Mouse (Mus musculus) midbrain, embryonic 14.5 days (tissue): ENCODE results near the gene Wipf1. TPM values are rescaled to one million over a fixed set of nuclear protein-coding genes. Genes with fewer than 3 reads are reported as not detected.

Experiments
- ATAC-seq: fragments of 200-750 bp; cut with Nextera tagmentation; 2 replicates; pipeline ENCODE4 v1.8.0; 2017; ENCODE audit warnings: moderate number of reproducible peaks, moderate library complexity; ENCODE audit not compliant: low FRiP score, low TSS enrichment
- DNase-seq: peaks from one replicate; pipeline ENCODE4 v3.0.0-alpha.2; 2015
- H3K27ac ChIP-seq: fragments of 300-500 bp; sonication (generic); replicated peaks from 2 replicates; pipeline ENCODE4 v1.5.1; 2014; ENCODE audit warnings: mild to moderate bottlenecking, low read depth, low read length, moderate library complexity
- H3K27me3 ChIP-seq: fragments of 300-500 bp; sonication (generic); 2 replicates; pipeline ENCODE4 v1.6.1; 2014; ENCODE audit warnings: low read length, control low read depth, mixed read lengths; ENCODE audit not compliant: control insufficient read depth, insufficient read depth
- H3K36me3 ChIP-seq: fragments of 300-500 bp; sonication (generic); 2 replicates; pipeline ENCODE4 v1.6.1; 2014; ENCODE audit warnings: low read length, control low read depth; ENCODE audit not compliant: control insufficient read depth, insufficient read depth
- H3K4me1 ChIP-seq: fragments of 300-500 bp; sonication (generic); 2 replicates; pipeline ENCODE4 v1.6.1; 2014; ENCODE audit warnings: mild to moderate bottlenecking, antibody characterized with exemption, low read length, control low read depth; ENCODE audit not compliant: control insufficient read depth, insufficient read depth
- H3K4me2 ChIP-seq: fragments of 300-500 bp; sonication (generic); 2 replicates; pipeline ENCODE4 v1.6.1; 2014; ENCODE audit warnings: mild to moderate bottlenecking, low read length, moderate library complexity
- H3K4me3 ChIP-seq: fragments of 300-500 bp; sonication (generic); replicated peaks from 2 replicates; pipeline ENCODE4 v1.5.1; 2014; ENCODE audit warnings: low read depth, low read length
- H3K9ac ChIP-seq: fragments of 300-500 bp; sonication (generic); replicated peaks from 2 replicates; pipeline ENCODE4 v1.6.1; 2014; ENCODE audit warnings: mild to moderate bottlenecking, low read length, moderate library complexity
- H3K9me3 ChIP-seq: fragments of 300-500 bp; sonication (generic); 2 replicates; pipeline ENCODE4 v1.6.1; 2016; ENCODE audit warnings: low read length, control low read depth, mixed read lengths; ENCODE audit not compliant: control insufficient read depth
- WGBS: fragments of 180-500 bp; shearing (Covaris S2); extraction: QIAGEN DNeasy Blood & Tissue Kit; methylation state at CpG from one replicate; pipeline ENCODE4 v1.1.7; 2014; 5-methylcytosine and 5-hydroxymethylcytosine counted together
- polyA plus RNA-seq: library from polyadenylated mRNA; unstranded; fragments of >200 nt; fragmentation: Nextera tagmentation; extraction: Ambion mirVana; gene quantifications from 2 replicates; pipeline ENCODE4 v1.2.1, GENCODE M21; 2014

Wipf1 gene
- polyA plus RNA-seq, 1 experiment from 2014 or later: 2.8 TPM

- WGBS: 90% methylated on average over 3 of the region's 3 CpGs
- no peak overlapping the region for H3K4me3 ChIP-seq
- no peak overlapping the region for H3K4me2 ChIP-seq
- H3K9ac ChIP-seq: no peak overlapping the region
- H3K27ac ChIP-seq: no peak overlapping the region
- DNase-seq: no peak
- H3K36me3 ChIP-seq: no peaks in the 10 kb centered on the region
- H3K4me1 ChIP-seq: no peaks in the 10 kb centered on the region
- no peaks in the 10 kb centered on the region for H3K27me3 ChIP-seq
- no peak for ATAC-seq
- no peaks in the 10 kb centered on the region for H3K9me3 ChIP-seq
Measured at GRCm38 (mm10) chr2:73394476-73394875, 135.1 kb downstream of the Wipf1 start.

GRCm38 (mm10) chr2:73392772-73393171 is 136.8 kb downstream of the Wipf1 start:
- ATAC-seq (no peak), DNase-seq (no peak)
- Histone ChIP-seq H3K9me3 (no peaks in the 10 kb centered on the region), H3K27me3 (no peaks in the 10 kb centered on the region), H3K9ac (no peak overlapping the region), H3K4me3 (no peak overlapping the region), H3K4me1 (no peaks in the 10 kb centered on the region), H3K27ac (no peak overlapping the region), H3K36me3 (no peaks in the 10 kb centered on the region), H3K4me2 (no peak overlapping the region)
- 85% methylated on average over 2 of the region's 2 CpGs for WGBS

- Histone ChIP-seq H3K27me3 (no peaks in the 10 kb centered on the region), H3K36me3 (no peaks in the 10 kb centered on the region), H3K27ac (no peak overlapping the region), H3K9ac (no peak overlapping the region), H3K4me2 (no peak overlapping the region), H3K4me3 (no peak overlapping the region), H3K9me3 (no peaks in the 10 kb centered on the region), H3K4me1 (no peaks in the 10 kb centered on the region)
- ATAC-seq (no peak), DNase-seq (no peak)
- 92% methylated on average over 3 of the region's 3 CpGs for WGBS
Measured at GRCm38 (mm10) chr2:73389951-73390350, 139.6 kb downstream of the Wipf1 start.

GRCm38 (mm10) chr2:73387806-73388205 is 141.7 kb downstream of the Wipf1 start:
- Histone ChIP-seq H3K4me3 (no peak overlapping the region), H3K27me3 (no peaks in the 10 kb centered on the region), H3K27ac (no peak overlapping the region), H3K9me3 (no peaks in the 10 kb centered on the region), H3K36me3 (no peaks in the 10 kb centered on the region), H3K4me2 (no peak overlapping the region), H3K9ac (no peak overlapping the region), H3K4me1 (no peaks in the 10 kb centered on the region)
- ATAC-seq: no peak
- 93% methylated on average over 1 of the region's 1 CpGs for WGBS
- DNase-seq: no peak

- 1% methylated on average over 44 of the region's 44 CpGs for WGBS
- Histone ChIP-seq H3K4me3 (peak within 1 kb of the TSS; percentile 62), H3K27ac (peak within 1 kb of the TSS; percentile 83), H3K27me3 (no peaks in the 10 kb centered on the region), H3K9ac (peak within 1 kb of the TSS; percentile 64), H3K9me3 (no peaks in the 10 kb centered on the region), H3K4me1 (no peaks in the 10 kb centered on the region), H3K36me3 (no peaks in the 10 kb centered on the region), H3K4me2 (peak within 1 kb of the TSS; percentile 90)
- ATAC-seq (peak; percentile 99), DNase-seq (peak; percentile 98)
Measured at GRCm38 (mm10) chr2:73386356-73387046, 143.0 kb downstream of the Wipf1 start, which contains the start of gene Gpr155. TSS of gene Gpr155 (minus strand) at chr2:73386572.

- peak; percentile 23 for DNase-seq
- ATAC-seq: no peak; the same call in 1 of the 2 replicates
- peak overlapping the region; percentile 33 for H3K27ac ChIP-seq
Measured at GRCm38 (mm10) chr2:73385641-73386355, 143.7 kb downstream of the Wipf1 start.

GRCm38 (mm10) chr2:73385172-73385571 is 144.4 kb downstream of the Wipf1 start:
- DNase-seq: no peak
- no peaks in the 10 kb centered on the region for H3K27me3 ChIP-seq
- WGBS: 90% methylated on average over 4 of the region's 4 CpGs

More at GRCm38 (mm10) chr2:73385641-73386355, 143.7 kb downstream of the Wipf1 start:
- peak overlapping the region; percentile 90 for H3K4me2 ChIP-seq
- H3K27me3 ChIP-seq: no peaks in the 10 kb centered on the region
- peak overlapping the region; percentile 64 for H3K9ac ChIP-seq
- no peaks in the 10 kb centered on the region for H3K9me3 ChIP-seq
- WGBS: 2% methylated on average over 29 of the region's 29 CpGs
- no peaks in the 10 kb centered on the region for H3K36me3 ChIP-seq
- H3K4me1 ChIP-seq: no peaks in the 10 kb centered on the region
- H3K4me3 ChIP-seq: peak overlapping the region; percentile 62

GRCm38 (mm10) chr2:73380298-73380975 is 149.1 kb downstream of the Wipf1 start:
- no peaks in the 10 kb centered on the region for H3K27me3 ChIP-seq
- WGBS: 89% methylated on average over 9 of the region's 9 CpGs
- no peak overlapping the region for H3K4me3 ChIP-seq
- no peaks in the 10 kb centered on the region for H3K9me3 ChIP-seq
- no peak for DNase-seq
- no peak overlapping the region for H3K4me2 ChIP-seq
- ATAC-seq: no peak
- no peak overlapping the region for H3K9ac ChIP-seq
- no peaks in the 10 kb centered on the region for H3K4me1 ChIP-seq
- no peaks in the 10 kb centered on the region for H3K36me3 ChIP-seq
- H3K27ac ChIP-seq: no peak overlapping the region

More at GRCm38 (mm10) chr2:73385172-73385571, 144.4 kb downstream of the Wipf1 start:
- Histone ChIP-seq H3K36me3 (no peaks in the 10 kb centered on the region), H3K9ac (no peak overlapping the region), H3K4me3 (peak overlapping the region; percentile 62), H3K4me1 (no peaks in the 10 kb centered on the region), H3K27ac (no peak overlapping the region), H3K9me3 (no peaks in the 10 kb centered on the region), H3K4me2 (peak overlapping the region; percentile 90)
- no peak for ATAC-seq
